Mouse (Mus musculus): Measurements from ENCODE around the gene Nr4a2. TPM values are rescaled to one million over a fixed set of nuclear protein-coding genes. Genes with fewer than 3 reads are reported as not detected.

The Nr4a2 gene
- total and polyA plus RNA-seq, 3 experiments, result 0.82 to 2.3 (median 1.8) TPM

DNA sequence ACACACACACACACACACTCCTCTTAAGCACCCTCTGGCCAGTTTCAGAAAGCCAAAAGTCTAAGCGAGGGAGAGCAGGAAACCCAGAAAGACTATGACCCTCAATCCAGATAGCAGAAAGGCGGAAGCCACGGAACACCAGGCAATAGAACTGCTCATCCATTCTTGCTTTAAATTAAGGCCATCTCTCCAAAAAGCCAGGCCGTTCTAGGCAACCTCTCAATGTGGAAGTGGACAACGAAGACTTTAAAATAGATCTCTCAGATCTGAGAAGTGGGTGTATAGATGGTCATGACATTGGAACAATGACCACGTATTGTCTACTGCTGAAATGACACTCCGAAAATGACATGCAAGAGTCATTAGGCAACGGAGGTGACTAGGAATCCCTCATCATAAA, 19.1 kb downstream of the Nr4a2 start:
- TF ChIP-seq HCFC1 (IDR thresholded peaks at IDR 0.05; ENCODE audit: low read depth, low read length) (no peak), POLR2A (IDR thresholded peaks at IDR 0.05; ENCODE audit: low read depth, low read length) (no peak), ZKSCAN1 (IDR thresholded peaks at IDR 0.05; ENCODE audit: borderline replicate concordance, low read depth, low read length) (no peak), E2F4 (IDR thresholded peaks at IDR 0.05; ENCODE audit: insufficient replicate concordance, low read depth, low read length) (no peak), CHD2 (IDR thresholded peaks at IDR 0.05; ENCODE audit: low read length) (no peak), TCF12 (IDR thresholded peaks at IDR 0.05; ENCODE audit: low read depth, low read length) (no peak), JUND (conservative IDR thresholded peaks at IDR 0.05; ENCODE audit: low read depth, low read length) (no peak), EP300 (IDR thresholded peaks at IDR 0.05; ENCODE audit: low read length) (no peak), SMC3 (IDR thresholded peaks at IDR 0.05; ENCODE audit: low read depth, low read length) (no peak), PAX5 (IDR thresholded peaks at IDR 0.05; ENCODE audit: low read length) (no peak)
- no peaks in the 10 kb centered on the region for H3K4me1 ChIP-seq (ENCODE audit: control insufficient read depth in 1 of 2, insufficient read depth in 2 of 2)
- peaks cover 5% of the 10 kb centered on the region for H3K9me3 ChIP-seq (replicated peaks; ENCODE audit: low read length)
- dilution Hi-C loops (cut with MboI; ENCODE audit: extremely low pct_ligation_motif_present, extremely low pct_unique_long_range_greater_than_20kb, low sequenced_read_pairs) (no loop called here), in situ Hi-C loops (cut with MboI; ENCODE audit: low pct_ligation_motif_present, low pct_unique_long_range_greater_than_20kb, low sequenced_read_pairs) (loop anchor here (25.0 kb wide), 1 partner anchor 258 kb away; no protein-coding TSS in a partner anchor)
- H3K4me2 ChIP-seq (ENCODE audit: insufficient read depth, low read depth, poor library complexity, severe bottlenecking), result no peak overlapping the region
- no peak overlapping the region for H3K27ac ChIP-seq (ENCODE audit: insufficient read depth, low read depth)
- no peak overlapping the region for H3K4me3 ChIP-seq (replicated peaks in 1 of 3; ENCODE audit: low read depth in 2 of 3, low read length in 2 of 3, poor library complexity in 1 of 3)
- no peak for DNase-seq (ENCODE audit: extremely low read depth)
- no peaks in the 10 kb centered on the region for H3K79me2 ChIP-seq (replicated peaks; ENCODE audit: control insufficient read depth, extremely low read depth, insufficient read depth, poor library complexity, severe bottlenecking)
- no peak overlapping the region for H3K9ac ChIP-seq (ENCODE audit: insufficient read depth, low read depth)
- peaks cover 0 to 4% of the 10 kb centered on the region in 2 experiments for H3K36me3 ChIP-seq (replicated peaks in 1 of 2; ENCODE audit: control insufficient read depth in 1 of 2, insufficient read depth in 1 of 2, low read length in 1 of 2)
- no peaks in the 10 kb centered on the region for H3K27me3 ChIP-seq (replicated peaks)

GRCm38 (mm10) chr2:57103845-57104660, 19.8 kb downstream of the Nr4a2 start:
- dilution Hi-C loops (cut with MboI; ENCODE audit: extremely low pct_ligation_motif_present, extremely low pct_unique_long_range_greater_than_20kb, low sequenced_read_pairs), result no loop called here
- no peak for TF ChIP-seq POLR2A (IDR thresholded peaks at IDR 0.05; ENCODE audit: low read depth, low read length)
- no peak for TF ChIP-seq CHD2 (IDR thresholded peaks at IDR 0.05; ENCODE audit: low read length)
- TF ChIP-seq MAX (IDR thresholded peaks at IDR 0.05; ENCODE audit: low read length), result no peak
- no peak for TF ChIP-seq TCF12 (IDR thresholded peaks at IDR 0.05; ENCODE audit: low read depth, low read length)
- no peak for TF ChIP-seq JUND (conservative IDR thresholded peaks at IDR 0.05; ENCODE audit: low read depth, low read length)
- no peak for TF ChIP-seq ZNF384 (IDR thresholded peaks at IDR 0.05; ENCODE audit: low read depth, low read length)
- TF ChIP-seq MEF2A (IDR thresholded peaks at IDR 0.05; ENCODE audit: borderline replicate concordance, low read depth, low read length), result no peak
- TF ChIP-seq ZMIZ1 (IDR thresholded peaks at IDR 0.05; ENCODE audit: low read depth, low read length), result no peak
- no peak for TF ChIP-seq KAT2A (IDR thresholded peaks at IDR 0.05; ENCODE audit: insufficient replicate concordance, low read length)
- TF ChIP-seq NELFE (IDR thresholded peaks at IDR 0.05; ENCODE audit: low read depth, low read length), result no peak
- no peak for TF ChIP-seq BHLHE40 (IDR thresholded peaks at IDR 0.05; ENCODE audit: low read depth, low read length)
- no peak for TF ChIP-seq MYC (IDR thresholded peaks at IDR 0.05; ENCODE audit: low read depth, low read length)
- Histone ChIP-seq H3K79me2 (replicated peaks; ENCODE audit: control insufficient read depth, extremely low read depth, insufficient read depth, poor library complexity, severe bottlenecking) (no peaks in the 10 kb centered on the region), H3K27ac (ENCODE audit: insufficient read depth, low read depth) (no peak overlapping the region), H3K9ac (ENCODE audit: insufficient read depth, low read depth) (no peak overlapping the region), H3K9me3 (replicated peaks; ENCODE audit: low read length) (peaks cover 5% of the 10 kb centered on the region), H3K27me3 (replicated peaks) (no peaks in the 10 kb centered on the region), H3K4me1 (ENCODE audit: control insufficient read depth in 1 of 2, insufficient read depth in 2 of 2) (no peaks in the 10 kb centered on the region), H3K4me3 (replicated peaks in 1 of 3; ENCODE audit: low read depth in 2 of 3, low read length in 2 of 3, poor library complexity in 1 of 3) (no peak overlapping the region), H3K4me2 (ENCODE audit: insufficient read depth, low read depth, poor library complexity, severe bottlenecking) (no peak overlapping the region), H3K36me3 (replicated peaks in 1 of 2; ENCODE audit: control insufficient read depth in 1 of 2, insufficient read depth in 1 of 2, low read length in 1 of 2) (peaks cover 0 to 4% of the 10 kb centered on the region in 2 experiments)
- DNase-seq (ENCODE audit: extremely low read depth), result no peak
- in situ Hi-C loops (cut with MboI; ENCODE audit: low pct_ligation_motif_present, low pct_unique_long_range_greater_than_20kb, low sequenced_read_pairs), result loop anchor here (25.0 kb wide), 1 partner anchor 258 kb away; no protein-coding TSS in a partner anchor

Data from CH12.LX (cell line).